Mouse (Mus musculus) frontal cortex, adult (tissue): ENCODE results near the gene Atp13a4.

Source experiments
- ATAC-seq: cut with Nextera tagmentation; 2 replicates; pipeline ENCODE4 v1.9.2; 2017; ENCODE audit warnings: mild to moderate bottlenecking, moderate library complexity, mixed read lengths; ENCODE audit not compliant: low TSS enrichment

Atp13a4 gene

DNA sequence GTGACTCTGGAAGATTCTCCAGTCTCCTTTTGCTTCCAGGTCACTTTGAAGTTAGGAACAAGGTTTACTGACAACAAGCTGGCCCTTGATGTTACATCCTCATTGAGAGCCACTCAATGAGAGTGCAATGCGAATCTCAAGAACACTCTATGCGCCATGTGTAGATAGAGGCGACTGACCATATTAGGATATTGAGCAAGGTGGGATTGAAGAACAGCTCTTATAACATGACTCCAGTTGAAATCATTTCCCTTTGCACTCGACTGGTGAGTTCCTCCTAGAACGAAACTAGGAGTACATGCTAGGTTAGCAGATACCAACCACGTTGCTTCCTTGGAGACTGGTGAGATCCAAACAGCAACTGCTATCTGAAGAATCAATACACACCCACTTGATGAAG lies 64.3 kb downstream of the Atp13a4 start:
- no peak for ATAC-seq

DNA sequence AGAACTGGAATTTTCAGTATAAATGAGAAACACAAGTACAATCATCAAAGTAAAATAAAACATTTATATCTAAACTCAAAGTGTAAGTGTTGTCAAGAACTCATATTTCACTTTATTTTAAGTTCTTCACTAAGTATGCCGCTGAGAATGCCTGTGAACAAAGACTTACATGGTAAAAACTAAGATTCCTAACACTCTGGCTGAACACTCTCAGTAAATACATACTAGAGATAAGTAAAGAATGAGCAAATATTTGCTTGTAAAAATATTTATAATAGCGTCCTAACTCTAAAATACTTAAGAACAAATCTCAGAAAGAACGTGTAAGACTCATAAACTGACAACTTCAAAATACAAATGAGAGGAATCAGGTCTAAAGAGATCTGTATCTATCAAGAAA lies 80.9 kb downstream of the Atp13a4 start:
- no peak for ATAC-seq

- ATAC-seq: no peak
Observed at GRCm38 (mm10) chr16:29459331-29459730, 85.3 kb downstream of the Atp13a4 start.

DNA sequence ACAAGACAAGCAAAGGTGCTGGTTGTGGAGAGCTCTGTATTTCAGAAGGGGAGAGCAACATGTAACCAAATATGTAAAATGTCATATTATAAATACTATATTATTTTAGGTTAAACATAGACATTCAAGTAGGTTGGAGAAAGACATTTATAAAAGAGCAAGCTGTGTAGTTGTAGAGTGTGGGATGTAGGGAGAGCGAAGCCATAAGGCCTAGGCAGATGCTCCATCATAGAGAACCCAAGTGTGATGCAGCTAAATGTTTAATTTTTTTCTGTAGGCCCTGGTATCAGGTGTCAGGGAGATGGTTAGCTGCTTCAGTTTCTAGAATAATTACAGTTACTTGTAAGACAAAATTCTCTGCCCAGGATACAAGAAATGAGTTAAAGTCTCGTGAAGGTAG lies 87.8 kb downstream of the Atp13a4 start:
- ATAC-seq: peak; percentile 82

DNA sequence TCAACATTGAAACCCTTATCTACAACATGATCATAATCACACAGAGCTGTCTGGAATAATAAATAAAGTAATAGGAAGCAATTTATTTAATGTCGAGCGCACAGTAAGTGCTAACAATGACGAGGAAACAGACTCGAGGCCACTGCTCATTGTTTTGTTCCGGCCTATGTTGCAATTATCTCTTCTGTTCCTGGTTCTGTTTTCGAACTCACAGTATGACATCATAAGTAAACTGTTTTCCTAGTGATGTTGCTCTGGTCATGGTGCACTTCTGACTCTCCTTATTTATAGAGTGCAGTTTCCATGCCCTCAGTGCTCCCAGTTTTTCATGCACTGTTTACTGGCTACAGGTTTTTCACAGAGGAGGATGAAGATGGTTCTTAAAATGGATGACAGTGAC lies 91.4 kb downstream of the Atp13a4 start:
- ATAC-seq: no peak

- ATAC-seq: peak; percentile 98
Observed at GRCm38 (mm10) chr16:29451706-29452105, 93.0 kb downstream of the Atp13a4 start.

DNA sequence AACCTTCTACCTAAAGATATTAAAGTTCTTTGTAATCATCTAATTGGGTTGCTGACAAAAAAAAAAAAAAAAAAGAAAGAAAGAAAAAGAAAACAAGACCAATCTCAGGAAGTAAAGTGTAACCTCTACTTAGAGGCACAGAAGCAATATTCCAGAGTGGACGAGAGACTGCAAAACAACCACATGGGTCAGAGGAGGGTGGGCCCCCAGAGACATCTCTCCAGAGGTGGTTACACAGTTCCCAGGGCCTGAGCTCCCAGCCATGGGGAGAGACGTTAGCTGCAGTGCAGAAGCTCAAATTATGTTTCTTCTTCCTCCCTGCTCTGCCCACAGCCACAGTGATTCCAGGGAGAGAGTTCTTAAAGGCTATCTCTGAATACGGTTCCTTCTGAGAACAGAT lies 102.5 kb downstream of the Atp13a4 start:
- peak; percentile 74; the same call in 1 of the 2 replicates for ATAC-seq

GRCm38 (mm10) chr16:29441405-29441985 lies 103.2 kb downstream of the Atp13a4 start:
- peak; percentile 86 for ATAC-seq

GRCm38 (mm10) chr16:29438045-29438444 lies 106.6 kb downstream of the Atp13a4 start:
- ATAC-seq: no peak

GRCm38 (mm10) chr16:29435746-29436145 lies 108.9 kb downstream of the Atp13a4 start:
- no peak for ATAC-seq

- peak; percentile 99 for ATAC-seq
Observed at GRCm38 (mm10) chr16:29434712-29435111, 110.0 kb downstream of the Atp13a4 start.

GRCm38 (mm10) chr16:29414822-29415221 lies 129.8 kb downstream of the Atp13a4 start:
- ATAC-seq: peak; percentile 94

DNA sequence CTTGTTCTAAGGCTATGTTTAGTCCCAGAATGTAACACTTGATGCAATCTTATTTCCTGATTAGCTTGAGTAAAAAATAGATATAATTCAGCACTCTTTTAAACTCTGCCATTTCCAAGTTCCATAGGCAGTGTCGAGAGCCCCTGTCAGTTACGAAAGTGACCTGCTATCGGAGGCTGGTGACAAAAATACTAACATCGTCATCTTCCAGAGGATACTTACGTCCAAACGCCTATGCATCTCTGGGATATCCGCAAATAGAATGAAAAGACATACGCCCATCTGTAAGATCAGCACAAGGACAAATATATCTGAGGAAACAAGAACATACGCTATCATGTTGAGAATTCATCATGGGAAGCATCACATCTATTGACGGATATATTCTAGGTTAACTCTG lies 137.3 kb downstream of the Atp13a4 start:
- ATAC-seq: peak; percentile 86

GRCm38 (mm10) chr16:29399079-29399478 lies 145.6 kb downstream of the Atp13a4 start:
- ATAC-seq: no peak

DNA sequence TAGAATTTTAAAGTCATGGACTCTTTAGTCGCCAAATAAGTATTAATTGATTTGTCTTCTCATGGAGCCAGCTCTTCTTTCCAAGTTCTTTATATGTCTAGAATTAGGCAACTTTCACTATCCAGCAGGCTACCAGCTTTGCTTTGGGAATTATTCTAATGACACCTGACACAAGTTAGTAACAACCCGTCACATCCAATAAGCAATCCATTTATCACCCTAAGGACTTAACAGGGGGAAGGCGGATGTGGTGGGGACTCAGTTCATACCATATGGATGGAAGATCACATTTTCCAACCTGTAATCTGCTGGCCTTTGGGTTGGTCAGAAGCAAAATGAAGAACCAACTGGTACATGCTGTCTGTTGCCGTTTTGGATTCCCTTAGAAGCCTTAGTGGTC lies 159.9 kb downstream of the Atp13a4 start:
- ATAC-seq: no peak

DNA sequence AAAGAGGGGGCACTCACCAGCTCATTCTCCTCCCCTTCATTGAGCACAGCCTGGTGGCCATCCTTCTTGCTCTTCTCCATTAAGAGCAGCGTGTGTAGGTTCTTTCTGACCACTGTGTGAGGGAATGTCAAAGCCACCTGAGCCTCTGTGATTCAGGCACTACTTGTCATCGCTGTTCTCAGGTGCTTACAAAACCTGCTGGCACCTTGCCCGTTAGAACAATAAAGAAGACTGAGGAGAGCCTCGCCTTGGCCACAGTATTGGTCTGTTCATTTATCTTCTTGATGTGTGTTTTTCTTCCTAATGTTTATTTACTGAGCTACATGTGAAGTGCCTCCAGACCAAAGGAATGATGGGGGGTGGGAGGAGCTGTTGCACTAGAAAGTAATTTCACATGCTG lies 166.2 kb downstream of the Atp13a4 start, which contains the start of gene Atp13a5:
TSS of gene Atp13a5 (minus strand) at position 275 of the 400 bp plus-strand sequence.
- ATAC-seq: no peak

DNA sequence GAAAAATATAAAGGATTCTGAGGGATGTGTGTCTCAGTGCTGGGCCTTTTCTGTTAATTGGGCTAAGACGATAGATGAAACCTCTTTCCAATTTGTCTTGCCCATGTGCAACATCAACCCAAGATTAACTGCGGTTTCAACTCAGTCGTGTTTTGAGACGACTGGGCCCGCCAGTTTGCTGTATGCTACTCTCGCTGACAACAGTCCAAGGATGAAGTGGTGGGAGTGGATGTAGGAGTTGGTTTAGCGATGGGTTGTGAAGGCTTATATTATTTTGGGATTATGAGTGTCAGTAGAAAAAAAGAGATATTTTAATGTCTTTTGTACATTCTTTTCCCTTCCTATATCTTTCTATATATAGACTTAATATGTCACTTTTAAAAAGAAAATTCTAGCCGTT lies 170.0 kb downstream of the Atp13a4 start:
- peak; percentile 81 for ATAC-seq
